Mouse (Mus musculus) embryo, embryonic 10.5 days (tissue): Measurements from ENCODE around the gene Apoh.
A peak's percentile ranks its signal among the peaks of the same experiment; 100 is the strongest.

Experiments
- DNase-seq: peaks from one replicate; pipeline ENCODE4 v3.0.0-alpha.2; 2015; ENCODE audit warnings: low spot score

The Apoh gene

GRCm38 (mm10) chr11:108382664-108383063, 39.5 kb downstream of the Apoh start:
- no peak for DNase-seq

GRCm38 (mm10) chr11:108384920-108385665, 41.9 kb downstream of the Apoh start:
- peak; percentile 35 for DNase-seq

GRCm38 (mm10) chr11:108385666-108386024, 42.5 kb downstream of the Apoh start:
- DNase-seq = no peak

GRCm38 (mm10) chr11:108395061-108395460, 51.9 kb downstream of the Apoh start:
- DNase-seq = no peak

GRCm38 (mm10) chr11:108396076-108396829, 53.1 kb downstream of the Apoh start:
- DNase-seq = no peak

- peak; percentile 22 for DNase-seq
Measured at GRCm38 (mm10) chr11:108409876-108410644, 66.9 kb downstream of the Apoh start.

GRCm38 (mm10) chr11:108416360-108416759, 73.2 kb downstream of the Apoh start:
- DNase-seq = no peak

- peak; percentile 83 for DNase-seq
Measured at GRCm38 (mm10) chr11:108418540-108418939, 75.4 kb downstream of the Apoh start.

- no peak for DNase-seq
Measured at GRCm38 (mm10) chr11:108419242-108419641, 76.1 kb downstream of the Apoh start.

- DNase-seq = no peak
Measured at GRCm38 (mm10) chr11:108420751-108421150, 77.6 kb downstream of the Apoh start.

- DNase-seq = no peak
Measured at GRCm38 (mm10) chr11:108423221-108423620, 80.1 kb downstream of the Apoh start.

GRCm38 (mm10) chr11:108424111-108424510, 81.0 kb downstream of the Apoh start:
- DNase-seq = no peak

- peak; percentile 100 for DNase-seq
Measured at GRCm38 (mm10) chr11:108424889-108425591, 81.9 kb downstream of the Apoh start, which contains the start of gene Cep112. Gene Cep112 (plus strand): TSS chr11:108425192.

- DNase-seq = peak; percentile 52
Measured at GRCm38 (mm10) chr11:108425592-108425921, 82.4 kb downstream of the Apoh start.

- no peak for DNase-seq
Measured at GRCm38 (mm10) chr11:108426086-108426485, 82.9 kb downstream of the Apoh start.

- DNase-seq = no peak
Measured at GRCm38 (mm10) chr11:108427191-108427590, 84.0 kb downstream of the Apoh start.

- DNase-seq = no peak
Measured at GRCm38 (mm10) chr11:108429076-108429475, 85.9 kb downstream of the Apoh start.

- DNase-seq = no peak
Measured at GRCm38 (mm10) chr11:108443893-108444563, 100.9 kb downstream of the Apoh start.

- peak; percentile 55 for DNase-seq
Measured at GRCm38 (mm10) chr11:108447148-108447547, 104.0 kb downstream of the Apoh start.

- DNase-seq = peak; percentile 86
Measured at GRCm38 (mm10) chr11:108449811-108450210, 106.7 kb downstream of the Apoh start.

GRCm38 (mm10) chr11:108459599-108459998, 116.4 kb downstream of the Apoh start:
- no peak for DNase-seq
